Mouse (Mus musculus): ENCODE measurements at regions not wholly inside any gene's neighbourhood (a gene's known extent, or its start where the extent isn't known, plus 50 kb on each side); places are given as distances from the start of the nearest gene placed in this dataset.
A peak's percentile ranks its signal among the peaks of the same experiment; 100 is the strongest.

GRCm38 (mm10) chr2:64860113-64860512 lies 164.7 kb downstream of the Grb14 start:
- Histone ChIP-seq H3K36me3 (ENCODE audit: control insufficient read depth in 1 of 2, insufficient read depth in 2 of 2, low read length in 2 of 2) (no peaks in the 10 kb centered on the region), H3K79me2 (ENCODE audit: control insufficient read depth, insufficient read depth, low read length, poor library complexity) (no peaks in the 10 kb centered on the region), H3K9me3 (replicated peaks; ENCODE audit: insufficient read depth, low read length) (no peaks in the 10 kb centered on the region), H3K9ac (ENCODE audit: control insufficient read depth, low read depth, low read length, poor library complexity, severe bottlenecking) (no peak overlapping the region), H3K4me3 (ENCODE audit: control insufficient read depth in 1 of 2, insufficient read depth in 1 of 2, low read depth in 2 of 2, low read length in 2 of 2) (no peak overlapping the region), H3K27me3 (ENCODE audit: control insufficient read depth in 1 of 2, insufficient read depth in 2 of 2, low read length in 2 of 2) (no peaks in the 10 kb centered on the region), H3K4me1 (ENCODE audit: control insufficient read depth in 1 of 2, insufficient read depth in 2 of 2, low read length in 2 of 2) (no peaks in the 10 kb centered on the region), H3K27ac (ENCODE audit: control insufficient read depth, low read depth, low read length) (no peak overlapping the region)
- DNase-seq (ENCODE audit: low read depth, low spot score), result no peak
- no peak for TF ChIP-seq ELF1 (IDR thresholded peaks at IDR 0.05; ENCODE audit: low read depth, low read length)
- no peak for TF ChIP-seq CTCF (IDR thresholded peaks at IDR 0.05 in 2 of 3, conservative IDR thresholded peaks at IDR 0.05 in 1 of 3; ENCODE audit: control insufficient read depth in 1 of 3, insufficient read depth in 1 of 3, low read depth in 2 of 3, low read length in 3 of 3, poor library complexity in 1 of 3, severe bottlenecking in 1 of 3)
- TF ChIP-seq GABPA (IDR thresholded peaks at IDR 0.05; ENCODE audit: low read depth, low read length), result no peak
- no peak for TF ChIP-seq SMC3 (IDR thresholded peaks at IDR 0.05; ENCODE audit: low read depth, low read length)

DNA sequence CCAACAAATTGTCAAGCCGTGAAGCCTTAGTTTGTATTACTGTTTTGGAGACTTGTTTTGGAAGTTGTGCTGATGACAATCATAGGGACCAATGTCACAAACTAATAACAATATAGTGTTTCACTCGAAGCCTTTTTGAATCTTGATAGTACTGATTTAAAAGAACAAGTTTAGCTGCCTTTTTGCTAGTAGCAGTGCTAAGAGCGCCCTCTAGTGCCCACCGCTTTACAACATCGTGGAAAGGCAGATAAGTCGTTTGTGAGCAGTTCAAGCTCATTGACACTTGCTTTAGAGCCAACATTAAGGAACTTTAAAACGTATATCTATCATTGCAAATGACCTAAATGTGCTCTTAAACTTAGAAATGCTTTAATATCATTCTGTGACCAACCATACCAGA lies 170.9 kb downstream of the Grb14 start:
- Histone ChIP-seq H3K4me1 (ENCODE audit: control insufficient read depth in 1 of 2, insufficient read depth in 2 of 2, low read length in 2 of 2) (no peaks in the 10 kb centered on the region), H3K4me3 (ENCODE audit: control insufficient read depth in 1 of 2, insufficient read depth in 1 of 2, low read depth in 2 of 2, low read length in 2 of 2) (no peak overlapping the region), H3K36me3 (ENCODE audit: control insufficient read depth in 1 of 2, insufficient read depth in 2 of 2, low read length in 2 of 2) (no peaks in the 10 kb centered on the region), H3K79me2 (ENCODE audit: control insufficient read depth, insufficient read depth, low read length, poor library complexity) (no peaks in the 10 kb centered on the region), H3K9me3 (replicated peaks; ENCODE audit: insufficient read depth, low read length) (no peaks in the 10 kb centered on the region), H3K27me3 (ENCODE audit: control insufficient read depth in 1 of 2, insufficient read depth in 2 of 2, low read length in 2 of 2) (no peaks in the 10 kb centered on the region), H3K27ac (ENCODE audit: control insufficient read depth, low read depth, low read length) (no peak overlapping the region), H3K9ac (ENCODE audit: control insufficient read depth, low read depth, low read length, poor library complexity, severe bottlenecking) (no peak overlapping the region)
- peak; percentile 64 for DNase-seq (ENCODE audit: low read depth, low spot score)
- TF ChIP-seq RAD21 (IDR thresholded peaks at IDR 0.05; ENCODE audit: low read depth, low read length) (peak; percentile 65), ZNF384 (IDR thresholded peaks at IDR 0.05; ENCODE audit: low read depth, low read length) (no peak), RCOR1 (IDR thresholded peaks at IDR 0.05; ENCODE audit: low read depth, low read length) (no peak), CTCF (IDR thresholded peaks at IDR 0.05 in 2 of 3, conservative IDR thresholded peaks at IDR 0.05 in 1 of 3; ENCODE audit: control insufficient read depth in 1 of 3, insufficient read depth in 1 of 3, low read depth in 2 of 3, low read length in 3 of 3, poor library complexity in 1 of 3, severe bottlenecking in 1 of 3) (peak; percentile 61 to 74 (median 68)), NRF1 (IDR thresholded peaks at IDR 0.05; ENCODE audit: insufficient read depth, low read depth, low read length, poor library complexity, severe bottlenecking) (no peak), MAX (IDR thresholded peaks at IDR 0.05; ENCODE audit: low read length) (no peak), TCF12 (IDR thresholded peaks at IDR 0.05; ENCODE audit: low read depth, low read length) (no peak), ELF1 (IDR thresholded peaks at IDR 0.05; ENCODE audit: low read depth, low read length) (no peak), SMC3 (IDR thresholded peaks at IDR 0.05; ENCODE audit: low read depth, low read length) (peak; percentile 63), CHD2 (IDR thresholded peaks at IDR 0.05; ENCODE audit: low read length) (no peak), POLR2AphosphoS5 (IDR thresholded peaks at IDR 0.05; ENCODE audit: borderline replicate concordance, low read depth, low read length) (no peak), ZKSCAN1 (IDR thresholded peaks at IDR 0.05; ENCODE audit: low read depth, low read length) (no peak), MAFK (IDR thresholded peaks at IDR 0.05; ENCODE audit: borderline replicate concordance, low read depth, low read length) (no peak), CHD1 (IDR thresholded peaks at IDR 0.05; ENCODE audit: low read depth, low read length) (no peak), TBP (IDR thresholded peaks at IDR 0.05; ENCODE audit: low read depth, low read length) (no peak), NELFE (IDR thresholded peaks at IDR 0.05; ENCODE audit: low read depth, low read length) (no peak), POLR2A (IDR thresholded peaks at IDR 0.05; ENCODE audit: control insufficient read depth in 1 of 2, insufficient read depth in 1 of 2, low read depth in 1 of 2, low read length in 2 of 2, poor library complexity in 1 of 2) (no peak)
